Mouse (Mus musculus) lung, embryonic 14.5 days (tissue): ENCODE measurements around the gene Gm45716. TPM values are rescaled to one million over a fixed set of nuclear protein-coding genes. Genes with fewer than 3 reads are reported as not detected.

ENCODE experiments used
- ATAC-seq: fragments of 200-750 bp; cut with Nextera tagmentation; 2 replicates; pipeline ENCODE4 v1.8.0; 2017; ENCODE audit warnings: mild to moderate bottlenecking, moderate TSS enrichment, moderate library complexity; ENCODE audit not compliant: insufficient read depth
- DNase-seq: peaks from one replicate; pipeline ENCODE4 v3.0.0-alpha.2; 2015
- H3K27ac ChIP-seq: fragments of 300-500 bp; sonication (generic); 2 replicates; pipeline ENCODE4 v1.5.1; 2014; ENCODE audit warnings: low read depth, mild to moderate bottlenecking, moderate library complexity
- H3K27me3 ChIP-seq: fragments of 300-500 bp; sonication (generic); 2 replicates; pipeline ENCODE4 v1.6.1; 2014; ENCODE audit warnings: low read length, control low read depth; ENCODE audit not compliant: insufficient read depth
- H3K36me3 ChIP-seq: fragments of 300-500 bp; sonication (generic); 2 replicates; pipeline ENCODE4 v1.6.1; 2014; ENCODE audit warnings: control low read depth; ENCODE audit not compliant: insufficient read depth
- H3K4me1 ChIP-seq: fragments of 300-500 bp; sonication (generic); 2 replicates; pipeline ENCODE4 v1.6.1; 2014; ENCODE audit warnings: antibody characterized with exemption, control low read depth; ENCODE audit not compliant: insufficient read depth
- H3K4me2 ChIP-seq: fragments of 300-500 bp; sonication (generic); 2 replicates; pipeline ENCODE4 v1.6.1; 2014; ENCODE audit warnings: mild to moderate bottlenecking
- H3K4me3 ChIP-seq: fragments of 300-500 bp; sonication (generic); 2 replicates; pipeline ENCODE4 v1.5.1; 2014; ENCODE audit warnings: low read depth, low read length
- H3K9ac ChIP-seq: fragments of 300-500 bp; sonication (generic); 2 replicates; pipeline ENCODE4 v1.6.1; 2014
- H3K9me3 ChIP-seq: fragments of 300-500 bp; sonication (generic); 2 replicates; pipeline ENCODE4 v1.6.1; 2016; ENCODE audit warnings: low read depth, low read length, control low read depth
- CTCF ChIP-seq: IDR thresholded peaks from 2 replicates; pipeline ENCODE4 v1.5.1; 2016; ENCODE audit warnings: antibody characterized with exemption, low read depth
- WGBS: fragments of 180-500 bp; shearing (Covaris S2); extraction: QIAGEN DNeasy Blood & Tissue Kit; methylation state at CpG from one replicate; pipeline ENCODE4 v1.1.7; 2014; 5-methylcytosine and 5-hydroxymethylcytosine counted together
- polyA plus RNA-seq: library from polyadenylated mRNA; unstranded; fragments of >200 nt; fragmentation: Nextera tagmentation; extraction: Ambion mirVana; gene quantifications from 2 replicates; pipeline ENCODE4 v1.2.1, GENCODE M21; 2014

The Gm45716 gene
- polyA plus RNA-seq, 1 experiment from 2014 or later, result 7.3 TPM

DNA sequence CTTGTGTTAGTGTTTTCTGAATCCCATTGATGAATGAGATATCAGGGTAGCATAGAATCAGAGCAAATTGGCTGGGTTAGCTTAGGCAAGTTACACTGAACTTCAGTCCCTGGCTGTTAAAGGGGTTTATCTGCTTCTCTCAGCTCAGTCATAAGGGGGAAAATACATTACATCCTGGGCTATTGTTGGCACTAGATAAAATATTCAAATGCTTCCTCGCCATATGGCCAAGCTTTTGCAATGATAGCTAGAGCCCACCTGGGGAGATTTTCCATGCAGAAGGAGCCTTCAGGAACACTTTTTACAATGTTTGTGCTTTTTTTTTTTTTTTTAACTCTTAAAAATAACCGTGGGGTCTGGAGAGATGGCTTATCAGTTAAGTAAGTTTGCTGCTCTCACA, 96.6 kb downstream of the Gm45716 start:
- DNase-seq, result no peak
- Histone ChIP-seq H3K9ac (no peak overlapping the region), H3K27me3 (no peaks in the 10 kb centered on the region), H3K27ac (no peak overlapping the region), H3K9me3 (no peaks in the 10 kb centered on the region), H3K36me3 (no peaks in the 10 kb centered on the region), H3K4me2 (no peak overlapping the region), H3K4me3 (no peak overlapping the region), H3K4me1 (no peaks in the 10 kb centered on the region)
- TF ChIP-seq CTCF, result no peak
- no peak for ATAC-seq
- 37% methylated on average over 2 of the region's 2 CpGs for WGBS

DNA sequence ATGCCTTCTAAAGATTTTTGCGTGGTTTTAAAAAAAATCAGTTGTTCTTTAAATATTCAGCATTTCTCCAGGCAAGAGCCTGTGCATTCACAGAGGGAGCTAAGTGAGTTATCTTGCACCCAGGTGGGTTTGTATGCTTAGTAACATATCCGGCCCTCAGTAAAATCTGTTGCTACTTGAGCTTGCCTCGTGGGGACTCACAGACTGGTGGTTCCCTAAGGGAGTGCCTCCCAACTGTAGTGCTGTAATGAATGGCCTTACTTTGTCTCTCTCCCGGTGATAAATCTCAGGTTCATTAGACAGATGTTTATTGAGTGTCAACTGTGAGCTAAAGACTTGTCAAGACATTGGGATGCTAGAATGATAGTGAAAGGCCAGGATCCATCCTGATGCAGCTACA, 97.1 kb downstream of the Gm45716 start:
- Histone ChIP-seq H3K36me3 (no peaks in the 10 kb centered on the region), H3K27ac (no peak overlapping the region), H3K9me3 (no peaks in the 10 kb centered on the region), H3K4me2 (no peak overlapping the region), H3K4me3 (no peak overlapping the region), H3K9ac (no peak overlapping the region), H3K27me3 (no peaks in the 10 kb centered on the region), H3K4me1 (no peaks in the 10 kb centered on the region)
- WGBS, result 29% methylated on average over 4 of the region's 4 CpGs
- TF ChIP-seq CTCF, result no peak
- ATAC-seq (no peak), DNase-seq (no peak)

- Histone ChIP-seq H3K27ac (no peak overlapping the region), H3K9ac (no peak overlapping the region), H3K4me3 (no peak overlapping the region), H3K4me2 (no peak overlapping the region), H3K9me3 (no peaks in the 10 kb centered on the region), H3K27me3 (no peaks in the 10 kb centered on the region), H3K4me1 (no peaks in the 10 kb centered on the region), H3K36me3 (no peaks in the 10 kb centered on the region)
- no peak for TF ChIP-seq CTCF
- 79% methylated on average over 6 of the region's 6 CpGs for WGBS
- no peak for ATAC-seq
- DNase-seq, result no peak
These were observed 99.2 kb downstream of the Gm45716 start for GRCm38 (mm10) chr11:90286550-90287154.

DNA sequence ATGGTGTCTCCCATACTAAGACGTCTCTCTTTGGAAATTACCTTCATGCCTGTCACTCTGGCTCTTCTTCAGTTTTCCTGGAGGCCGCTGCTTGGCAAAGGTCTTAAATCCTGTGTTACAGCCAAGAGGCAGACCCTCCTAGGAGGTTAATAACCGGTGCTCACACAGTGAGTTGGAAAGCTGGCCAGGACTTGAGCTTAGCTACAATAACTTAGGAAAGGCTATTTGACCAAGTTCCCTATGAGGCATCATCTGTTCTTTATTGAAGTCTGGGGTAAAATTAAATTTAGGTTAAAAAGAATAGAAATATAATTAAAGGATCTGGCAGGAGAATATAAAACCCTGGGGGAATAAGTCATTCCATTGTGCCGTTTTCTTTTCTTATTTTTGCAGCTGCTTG, 103.7 kb downstream of the Gm45716 start:
- no peak for TF ChIP-seq CTCF
- Histone ChIP-seq H3K9me3 (no peaks in the 10 kb centered on the region), H3K27ac (no peak overlapping the region), H3K4me1 (no peaks in the 10 kb centered on the region), H3K27me3 (no peaks in the 10 kb centered on the region), H3K4me2 (no peak overlapping the region), H3K9ac (no peak overlapping the region), H3K36me3 (no peaks in the 10 kb centered on the region), H3K4me3 (no peak overlapping the region)
- DNase-seq (no peak), ATAC-seq (no peak)
- 69% methylated on average over 4 of the region's 4 CpGs for WGBS

- H3K27me3 ChIP-seq, result no peaks in the 10 kb centered on the region
- no peak overlapping the region for H3K27ac ChIP-seq
- no peaks in the 10 kb centered on the region for H3K36me3 ChIP-seq
- ATAC-seq (no peak), DNase-seq (peak; percentile 54)
- no peaks in the 10 kb centered on the region for H3K9me3 ChIP-seq
- H3K4me1 ChIP-seq, result no peaks in the 10 kb centered on the region
- H3K4me2 ChIP-seq, result no peak overlapping the region
- H3K9ac ChIP-seq, result no peak overlapping the region
- TF ChIP-seq CTCF, result no peak
- H3K4me3 ChIP-seq, result no peak overlapping the region
These were observed 105.3 kb downstream of the Gm45716 start for GRCm38 (mm10) chr11:90292766-90293165.

GRCm38 (mm10) chr11:90294622-90295021, 107.1 kb downstream of the Gm45716 start:
- DNase-seq, result no peak
- Histone ChIP-seq H3K36me3 (no peaks in the 10 kb centered on the region), H3K27ac (no peak overlapping the region), H3K27me3 (no peaks in the 10 kb centered on the region), H3K4me1 (no peaks in the 10 kb centered on the region), H3K9ac (no peak overlapping the region), H3K4me3 (no peak overlapping the region), H3K9me3 (no peaks in the 10 kb centered on the region), H3K4me2 (no peak overlapping the region)
- no peak for TF ChIP-seq CTCF
- 89% methylated on average over 2 of the region's 2 CpGs for WGBS
- no peak for ATAC-seq

Other genes with a start within 250 kb of the Gm45716 start
- gene Pctp, start 184.8 kb upstream of the Gm45716 start, polyA plus RNA-seq, result 6.4 and 8.3 TPM in 2 replicates
- gene Tmem100, start 157.3 kb upstream of the Gm45716 start, polyA plus RNA-seq, result 20.9 and 23.0 TPM in 2 replicates
- 31.5 and 33.9 TPM in 2 replicates for gene Mmd, start 61.8 kb downstream of the Gm45716 start, polyA plus RNA-seq
- gene Hlf, start 203.2 kb downstream of the Gm45716 start, polyA plus RNA-seq, result 3.6 and 4.4 TPM in 2 replicates